Mouse (Mus musculus): Measurements from ENCODE around the gene Phf13. TPM values are rescaled to one million over a fixed set of nuclear protein-coding genes. Genes with fewer than 3 reads are reported as not detected.

Phf13 gene
- polyA plus RNA-seq, 1 experiment = 10.1 TPM

- H3K27ac ChIP-seq (ENCODE audit: insufficient read depth, low read depth, low read length) = no peak overlapping the region
- peaks cover 6% of the 10 kb centered on the region for H3K4me1 ChIP-seq (ENCODE audit: control insufficient read depth, insufficient read depth, low read length)
- TF ChIP-seq CTCF (IDR thresholded peaks at IDR 0.05; ENCODE audit: low read depth, low read length) = no peak
- no peak for TF ChIP-seq POLR2A (IDR thresholded peaks at IDR 0.05; ENCODE audit: borderline replicate concordance, low read depth, low read length)
- peak overlapping the region; percentile 83 for H3K4me3 ChIP-seq (ENCODE audit: insufficient read depth, low read length)
Observed at GRCm38 (mm10) chr4:152007481-152008147, 11.6 kb upstream of the Phf13 start.

GRCm38 (mm10) chr4:152006812-152007211, 10.8 kb upstream of the Phf13 start:
- H3K4me3 ChIP-seq (ENCODE audit: insufficient read depth, low read length) = no peak overlapping the region
- H3K4me1 ChIP-seq (ENCODE audit: control insufficient read depth, insufficient read depth, low read length) = peaks cover 5% of the 10 kb centered on the region
- TF ChIP-seq POLR2A (IDR thresholded peaks at IDR 0.05; ENCODE audit: borderline replicate concordance, low read depth, low read length) (no peak), CTCF (IDR thresholded peaks at IDR 0.05; ENCODE audit: low read depth, low read length) (no peak)
- no peak overlapping the region for H3K27ac ChIP-seq (ENCODE audit: insufficient read depth, low read depth, low read length)

- Histone ChIP-seq H3K4me3 (ENCODE audit: insufficient read depth, low read length) (no peak overlapping the region), H3K4me1 (ENCODE audit: control insufficient read depth, insufficient read depth, low read length) (no peaks in the 10 kb centered on the region; the same call in 1 of the 2 replicates), H3K27ac (ENCODE audit: insufficient read depth, low read depth, low read length) (no peak overlapping the region)
- TF ChIP-seq CTCF (IDR thresholded peaks at IDR 0.05; ENCODE audit: low read depth, low read length) (peak; percentile 46; the same call in 1 of the 2 replicates), POLR2A (IDR thresholded peaks at IDR 0.05; ENCODE audit: borderline replicate concordance, low read depth, low read length) (no peak)
Observed at GRCm38 (mm10) chr4:152006137-152006536, 10.1 kb upstream of the Phf13 start.

GRCm38 (mm10) chr4:152002063-152002462, 6.0 kb upstream of the Phf13 start:
- Histone ChIP-seq H3K4me1 (ENCODE audit: control insufficient read depth, insufficient read depth, low read length) (peaks cover 22% of the 10 kb centered on the region), H3K27ac (ENCODE audit: insufficient read depth, low read depth, low read length) (no peak overlapping the region), H3K4me3 (ENCODE audit: insufficient read depth, low read length) (no peak overlapping the region)
- TF ChIP-seq POLR2A (IDR thresholded peaks at IDR 0.05; ENCODE audit: borderline replicate concordance, low read depth, low read length) = no peak
- no peak for TF ChIP-seq CTCF (IDR thresholded peaks at IDR 0.05; ENCODE audit: low read depth, low read length)

GRCm38 (mm10) chr4:152001335-152001734, 5.3 kb upstream of the Phf13 start:
- no peak overlapping the region for H3K27ac ChIP-seq (ENCODE audit: insufficient read depth, low read depth, low read length)
- peaks cover 22% of the 10 kb centered on the region for H3K4me1 ChIP-seq (ENCODE audit: control insufficient read depth, insufficient read depth, low read length)
- H3K4me3 ChIP-seq (ENCODE audit: insufficient read depth, low read length) = no peak overlapping the region
- TF ChIP-seq POLR2A (IDR thresholded peaks at IDR 0.05; ENCODE audit: borderline replicate concordance, low read depth, low read length) = no peak
- TF ChIP-seq CTCF (IDR thresholded peaks at IDR 0.05; ENCODE audit: low read depth, low read length) = no peak

GRCm38 (mm10) chr4:152000906-152001305, 4.8 kb upstream of the Phf13 start:
- H3K27ac ChIP-seq (ENCODE audit: insufficient read depth, low read depth, low read length) = no peak overlapping the region
- no peak overlapping the region for H3K4me3 ChIP-seq (ENCODE audit: insufficient read depth, low read length)
- TF ChIP-seq CTCF (IDR thresholded peaks at IDR 0.05; ENCODE audit: low read depth, low read length) (no peak), POLR2A (IDR thresholded peaks at IDR 0.05; ENCODE audit: borderline replicate concordance, low read depth, low read length) (no peak)
- peaks cover 22% of the 10 kb centered on the region for H3K4me1 ChIP-seq (ENCODE audit: control insufficient read depth, insufficient read depth, low read length)

GRCm38 (mm10) chr4:151999481-151999880, 3.4 kb upstream of the Phf13 start:
- H3K4me3 ChIP-seq (ENCODE audit: insufficient read depth, low read length) = no peak overlapping the region
- H3K27ac ChIP-seq (ENCODE audit: insufficient read depth, low read depth, low read length) = peak overlapping the region; percentile 46
- H3K4me1 ChIP-seq (ENCODE audit: control insufficient read depth, insufficient read depth, low read length) = peaks cover 23% of the 10 kb centered on the region
- TF ChIP-seq POLR2A (IDR thresholded peaks at IDR 0.05; ENCODE audit: borderline replicate concordance, low read depth, low read length) (no peak), CTCF (IDR thresholded peaks at IDR 0.05; ENCODE audit: low read depth, low read length) (no peak)

- peaks cover 25% of the 10 kb centered on the region for H3K4me1 ChIP-seq (ENCODE audit: control insufficient read depth, insufficient read depth, low read length)
- no peak overlapping the region for H3K27ac ChIP-seq (ENCODE audit: insufficient read depth, low read depth, low read length)
- TF ChIP-seq CTCF (IDR thresholded peaks at IDR 0.05; ENCODE audit: low read depth, low read length) = no peak
- TF ChIP-seq POLR2A (IDR thresholded peaks at IDR 0.05; ENCODE audit: borderline replicate concordance, low read depth, low read length) = no peak
- no peak overlapping the region for H3K4me3 ChIP-seq (ENCODE audit: insufficient read depth, low read length)
Observed at GRCm38 (mm10) chr4:151997701-151998100, 1.6 kb upstream of the Phf13 start.

GRCm38 (mm10) chr4:151996951-151997222, 829 bp upstream of the Phf13 start:
- H3K27ac ChIP-seq (ENCODE audit: insufficient read depth, low read depth, low read length) = peak overlapping the region; percentile 56
- H3K4me3 ChIP-seq (ENCODE audit: insufficient read depth, low read length) = peak overlapping the region; percentile 85
- H3K4me1 ChIP-seq (ENCODE audit: control insufficient read depth, insufficient read depth, low read length) = peaks cover 25% of the 10 kb centered on the region
- TF ChIP-seq CTCF (IDR thresholded peaks at IDR 0.05; ENCODE audit: low read depth, low read length) (no peak), POLR2A (IDR thresholded peaks at IDR 0.05; ENCODE audit: borderline replicate concordance, low read depth, low read length) (no peak)

- TF ChIP-seq CTCF (IDR thresholded peaks at IDR 0.05; ENCODE audit: low read depth, low read length) (no peak), POLR2A (IDR thresholded peaks at IDR 0.05; ENCODE audit: borderline replicate concordance, low read depth, low read length) (no peak)
- Histone ChIP-seq H3K27ac (ENCODE audit: insufficient read depth, low read depth, low read length) (no peak overlapping the region), H3K4me1 (ENCODE audit: control insufficient read depth, insufficient read depth, low read length) (peaks cover 20% of the 10 kb centered on the region), H3K4me3 (ENCODE audit: insufficient read depth, low read length) (peak overlapping the region; percentile 99)
Observed at GRCm38 (mm10) chr4:151995371-151996172, 486 bp downstream of the Phf13 start.

Measured in bone marrow macrophage, adult 2 months (primary cell).